Comparison of ENCODE assay signal across 11 mouse cellular contexts in genomic region chr12:52346611-52347010, GRCm38 (mm10).
A peak's percentile ranks its signal among the peaks of the same experiment; 100 is the strongest.
DNase-seq lines count a peak whose midpoint lies in the region; ATAC-seq and TF ChIP-seq lines count a peak whose summit lies in the region.
"Had no signal": no experiment of that assay in that cellular context is flagged by ENCODE, and none has a peak within 500 bp of the region (broad histone marks: within the 10 kb centered on the region; RNA-seq: fewer than 3 reads in every experiment).

No protein-coding gene starts in this region.

- H3K4me1 ChIP-seq in cerebellum, adult 2 months (ENCODE audit: control insufficient read depth, insufficient read depth, low read length), result no peaks in the 10 kb centered on the region
- H3K4me1 ChIP-seq in hindbrain, embryonic 13.5 days (replicated peaks), result peaks cover 4% of the 10 kb centered on the region; the same call in 1 of the 2 replicates
- no peaks in the 10 kb centered on the region for H3K4me1 ChIP-seq in midbrain, embryonic 15.5 days
- H3K4me1 ChIP-seq in limb, embryonic 10.5 days, result peaks cover 25% of the 10 kb centered on the region

- no peaks in the 10 kb centered on the region for H3K9me3 ChIP-seq in hindbrain, embryonic 13.5 days
- no peaks in the 10 kb centered on the region for H3K9me3 ChIP-seq in midbrain, embryonic 15.5 days
- H3K9me3 ChIP-seq in limb, embryonic 10.5 days (replicated peaks), result no peaks in the 10 kb centered on the region

- H3K9ac ChIP-seq in hindbrain, embryonic 13.5 days, result no peak overlapping the region
- no peak overlapping the region for H3K9ac ChIP-seq in midbrain, embryonic 15.5 days

- H3K27ac ChIP-seq in cerebellum, adult 2 months (ENCODE audit: insufficient read depth, low read length), result peak overlapping the region; percentile 20; the same call in 1 of the 2 replicates
- no peak overlapping the region for H3K27ac ChIP-seq in hindbrain, embryonic 13.5 days
- H3K27ac ChIP-seq in midbrain, embryonic 15.5 days, result no peak overlapping the region
- no peak overlapping the region for H3K27ac ChIP-seq in limb, embryonic 10.5 days

- WGBS in cerebellum, adult 2 months, result 41% methylated on average over 5 of the region's 5 CpGs
- 23% methylated on average over 5 of the region's 5 CpGs for whole genome bisulfite sequencing in hindbrain, embryonic 13.5 days
- 17% methylated on average over 5 of the region's 5 CpGs for WGBS in midbrain, embryonic 15.5 days
- WGBS in limb, embryonic 10.5 days, result 66% methylated on average over 5 of the region's 5 CpGs

- no peaks in the 10 kb centered on the region for H3K36me3 ChIP-seq in hindbrain, embryonic 13.5 days
- H3K36me3 ChIP-seq in midbrain, embryonic 15.5 days (replicated peaks), result no peaks in the 10 kb centered on the region
- H3K36me3 ChIP-seq in limb, embryonic 10.5 days, result no peaks in the 10 kb centered on the region

- ATAC-seq in hindbrain, embryonic 13.5 days (ENCODE audit: low FRiP score), result peak; percentile 61; the same call in 1 of the 2 replicates
- ATAC-seq in midbrain, embryonic 15.5 days (replicated peaks), result peak; percentile 20; the same call in 1 of the 2 replicates

- no peak for TF ChIP-seq CTCF in cerebellum, adult 2 months (IDR thresholded peaks at IDR 0.05; ENCODE audit: borderline replicate concordance, insufficient read depth, low read depth, low read length)

- no peak for TF ChIP-seq POLR2A in cerebellum, adult 2 months (IDR thresholded peaks at IDR 0.05; ENCODE audit: borderline replicate concordance, insufficient read depth, low read length)

- H3K27me3 ChIP-seq in cerebellum, adult 2 months (ENCODE audit: control insufficient read depth, insufficient read depth, low read length), result no peaks in the 10 kb centered on the region
- no peaks in the 10 kb centered on the region for H3K27me3 ChIP-seq in hindbrain, embryonic 13.5 days
- no peaks in the 10 kb centered on the region for H3K27me3 ChIP-seq in midbrain, embryonic 15.5 days (replicated peaks)
- no peaks in the 10 kb centered on the region for H3K27me3 ChIP-seq in limb, embryonic 10.5 days (ENCODE audit: low read depth, poor library complexity, severe bottlenecking)

- peak; percentile 11 to 27 for DNase-seq in cerebellum, adult 2 months
- DNase-seq in cerebellum, adult 18-20 months, result no peak
- peak; percentile 17 for DNase-seq in layer of hippocampus, adult 11-12 months (ENCODE audit: low spot score)
- DNase-seq in layer of hippocampus, postnatal 10 days (ENCODE audit: low spot score in 2 of 2), result no peak
- DNase-seq in limb, embryonic 10.5 days (ENCODE audit: low spot score), result no peak
- no peak for DNase-seq in urinary bladder, postnatal 25 days (ENCODE audit: low spot score)
- DNase-seq: adrenal gland, postnatal 14 days; heart, postnatal 36 days; kidney, postnatal 4 days had no signal

- no peak overlapping the region for H3K4me3 ChIP-seq in cerebellum, adult 2 months (replicated peaks; ENCODE audit: insufficient read depth, low read depth, low read length)
- no peak overlapping the region for H3K4me3 ChIP-seq in hindbrain, embryonic 13.5 days
- H3K4me3 ChIP-seq in midbrain, embryonic 15.5 days, result no peak overlapping the region
- H3K4me3 ChIP-seq in limb, embryonic 10.5 days, result no peak overlapping the region

- H3K4me2 ChIP-seq in hindbrain, embryonic 13.5 days, result no peak overlapping the region
- H3K4me2 ChIP-seq in midbrain, embryonic 15.5 days, result no peak overlapping the region

Comparison
In these comparisons a context has a peak if more than half of its experiments do, and no peak if none do; other contexts are left out.
1. DNase-seq: peak in cerebellum, adult 2 months (2 of 2) and layer of hippocampus, adult 11-12 months (single experiment); none in cerebellum, adult 18-20 months (0 of 2), layer of hippocampus, postnatal 10 days (0 of 2), limb, embryonic 10.5 days (single experiment) and urinary bladder, postnatal 25 days (single experiment).